Mouse (Mus musculus): Measurements from ENCODE around the gene Cenps. TPM values are rescaled to one million over a fixed set of nuclear protein-coding genes. Genes with fewer than 3 reads are reported as not detected.

The Cenps gene
- polyA plus RNA-seq, 1 experiment from 2014 or later: 35.5 TPM

GRCm38 (mm10) chr4:149163196-149163595, 25.8 kb upstream of the Cenps start:
- Histone ChIP-seq H3K36me3 (ENCODE audit: control insufficient read depth, insufficient read depth, low read length) (peaks cover 21% of the 10 kb centered on the region), H3K9ac (ENCODE audit: low read length) (no peak overlapping the region), H3K27ac (ENCODE audit: low read length) (no peak overlapping the region), H3K4me3 (ENCODE audit: low read length) (no peak overlapping the region), H3K27me3 (ENCODE audit: control insufficient read depth, insufficient read depth, low read depth, low read length) (no peaks in the 10 kb centered on the region), H3K9me3 (ENCODE audit: control insufficient read depth, low read length) (no peaks in the 10 kb centered on the region), H3K4me1 (replicated peaks; ENCODE audit: control insufficient read depth, insufficient read depth, low read length) (peaks cover 8% of the 10 kb centered on the region), H3K4me2 (ENCODE audit: low read depth, low read length) (no peak overlapping the region)
- 63% methylated on average over 1 of the region's 1 CpGs for WGBS
- ATAC-seq (ENCODE audit: low read depth): no peak

DNA sequence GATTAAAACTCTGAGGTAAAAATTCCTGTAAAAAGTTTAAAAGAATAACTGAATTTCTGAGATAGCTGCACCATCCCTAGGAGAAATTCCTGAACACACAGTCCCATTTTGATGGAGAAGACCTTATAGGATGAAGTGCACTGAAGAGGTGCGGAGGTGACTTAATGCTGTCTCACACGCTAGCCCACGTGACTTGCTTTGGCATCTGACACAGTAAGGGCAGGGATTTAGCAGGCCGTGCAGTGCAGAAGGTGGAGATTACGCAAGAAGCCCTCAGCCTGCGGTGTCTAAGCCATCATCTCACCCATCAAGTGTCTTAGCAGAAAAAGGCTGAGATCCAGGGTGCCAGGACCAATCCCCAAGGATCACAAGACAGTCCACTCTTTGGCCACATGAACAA, 23.7 kb upstream of the Cenps start:
- Histone ChIP-seq H3K27ac (ENCODE audit: low read length) (no peak overlapping the region), H3K27me3 (ENCODE audit: control insufficient read depth, insufficient read depth, low read depth, low read length) (no peaks in the 10 kb centered on the region), H3K4me3 (ENCODE audit: low read length) (no peak overlapping the region), H3K36me3 (ENCODE audit: control insufficient read depth, insufficient read depth, low read length) (peaks cover 37% of the 10 kb centered on the region), H3K4me2 (ENCODE audit: low read depth, low read length) (no peak overlapping the region), H3K9ac (ENCODE audit: low read length) (no peak overlapping the region), H3K4me1 (replicated peaks; ENCODE audit: control insufficient read depth, insufficient read depth, low read length) (peaks cover 8% of the 10 kb centered on the region), H3K9me3 (ENCODE audit: control insufficient read depth, low read length) (no peaks in the 10 kb centered on the region)
- WGBS: 84% methylated on average over 6 of the region's 6 CpGs
- ATAC-seq (ENCODE audit: low read depth): no peak

DNA sequence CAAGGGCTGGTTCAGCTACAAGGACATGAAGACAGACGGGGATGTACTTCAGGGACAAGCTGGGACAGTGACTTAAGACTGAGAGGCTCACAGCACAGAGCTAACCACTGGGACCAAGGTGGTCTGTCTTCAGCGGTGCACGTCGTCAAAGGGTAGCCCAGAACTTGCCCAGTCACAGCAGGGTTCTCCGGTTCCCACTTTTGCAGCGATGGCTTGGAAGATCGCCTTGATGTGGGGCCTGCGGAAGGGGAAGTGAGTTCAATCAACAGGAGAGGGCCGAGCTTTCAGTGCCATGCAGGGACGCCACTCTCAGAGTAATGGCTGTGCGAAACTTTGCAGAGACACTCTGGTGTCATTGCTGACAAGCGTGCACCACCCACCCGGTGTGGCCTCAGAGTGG, 22.5 kb upstream of the Cenps start:
- Histone ChIP-seq H3K9ac (ENCODE audit: low read length) (no peak overlapping the region), H3K27me3 (ENCODE audit: control insufficient read depth, insufficient read depth, low read depth, low read length) (no peaks in the 10 kb centered on the region), H3K4me1 (replicated peaks; ENCODE audit: control insufficient read depth, insufficient read depth, low read length) (no peaks in the 10 kb centered on the region), H3K27ac (ENCODE audit: low read length) (no peak overlapping the region), H3K4me3 (ENCODE audit: low read length) (no peak overlapping the region), H3K4me2 (ENCODE audit: low read depth, low read length) (no peak overlapping the region), H3K36me3 (ENCODE audit: control insufficient read depth, insufficient read depth, low read length) (peaks cover 50% of the 10 kb centered on the region), H3K9me3 (ENCODE audit: control insufficient read depth, low read length) (no peaks in the 10 kb centered on the region)
- ATAC-seq (ENCODE audit: low read depth): no peak
- WGBS: 86% methylated on average over 13 of the region's 13 CpGs

DNA sequence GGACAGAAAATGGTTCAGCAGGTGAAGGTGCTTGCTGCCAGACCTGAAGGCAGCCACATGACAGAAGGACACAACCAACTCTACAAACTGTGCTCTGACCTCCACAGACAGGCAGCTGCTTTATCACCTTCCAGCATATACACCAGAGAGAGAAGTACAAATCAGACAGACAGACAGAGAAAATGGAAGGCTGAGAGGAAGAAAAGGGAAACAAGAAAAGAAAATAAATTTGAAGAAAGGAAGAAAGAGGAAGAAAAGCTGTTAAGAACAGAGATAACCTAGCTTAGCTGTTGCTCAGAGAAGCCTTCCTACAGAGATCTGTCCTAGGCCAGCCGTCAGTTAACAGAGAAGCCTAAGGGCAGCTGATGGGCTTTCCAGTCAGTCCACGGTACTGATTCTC, 21.8 kb upstream of the Cenps start:
- H3K4me3 ChIP-seq (ENCODE audit: low read length): no peak overlapping the region
- no peak overlapping the region for H3K4me2 ChIP-seq (ENCODE audit: low read depth, low read length)
- no peaks in the 10 kb centered on the region for H3K9me3 ChIP-seq (ENCODE audit: control insufficient read depth, low read length)
- peaks cover 55% of the 10 kb centered on the region for H3K36me3 ChIP-seq (ENCODE audit: control insufficient read depth, insufficient read depth, low read length)
- 85% methylated on average over 2 of the region's 2 CpGs for WGBS
- no peak for ATAC-seq (ENCODE audit: low read depth)
- H3K9ac ChIP-seq (ENCODE audit: low read length): no peak overlapping the region
- no peaks in the 10 kb centered on the region for H3K27me3 ChIP-seq (ENCODE audit: control insufficient read depth, insufficient read depth, low read depth, low read length)
- H3K4me1 ChIP-seq (replicated peaks; ENCODE audit: control insufficient read depth, insufficient read depth, low read length): no peaks in the 10 kb centered on the region
- H3K27ac ChIP-seq (ENCODE audit: low read length): no peak overlapping the region

GRCm38 (mm10) chr4:149157415-149157973, 20.1 kb upstream of the Cenps start:
- 89% methylated on average over 8 of the region's 8 CpGs for WGBS
- H3K9me3 ChIP-seq (ENCODE audit: control insufficient read depth, low read length): no peaks in the 10 kb centered on the region
- no peak overlapping the region for H3K4me2 ChIP-seq (ENCODE audit: low read depth, low read length)
- no peak overlapping the region for H3K27ac ChIP-seq (ENCODE audit: low read length)
- no peak for ATAC-seq (ENCODE audit: low read depth)
- peaks cover 72% of the 10 kb centered on the region for H3K36me3 ChIP-seq (ENCODE audit: control insufficient read depth, insufficient read depth, low read length)
- H3K27me3 ChIP-seq (ENCODE audit: control insufficient read depth, insufficient read depth, low read depth, low read length): no peaks in the 10 kb centered on the region
- H3K9ac ChIP-seq (ENCODE audit: low read length): no peak overlapping the region
- no peak overlapping the region for H3K4me3 ChIP-seq (ENCODE audit: low read length)
- no peaks in the 10 kb centered on the region for H3K4me1 ChIP-seq (replicated peaks; ENCODE audit: control insufficient read depth, insufficient read depth, low read length)

DNA sequence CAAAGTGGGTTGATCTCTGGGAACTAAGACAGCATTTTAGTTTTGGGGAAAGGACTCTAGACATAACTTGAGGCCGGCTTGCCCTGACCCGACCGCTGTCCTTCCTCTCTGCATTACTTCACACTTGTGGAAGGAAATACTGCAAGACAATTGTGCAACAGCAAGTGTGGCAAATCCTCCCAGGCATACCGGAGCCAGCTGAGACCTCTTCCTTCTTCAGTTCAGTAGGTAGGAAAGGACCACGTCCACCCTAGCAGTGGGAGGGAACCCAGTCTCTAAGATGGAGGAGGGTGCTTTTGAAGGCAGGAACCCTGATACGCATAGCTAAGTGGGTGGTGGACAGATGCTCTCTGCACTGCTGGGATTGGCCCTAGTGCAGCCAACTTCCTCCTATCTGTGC, 18.3 kb upstream of the Cenps start:
- no peak overlapping the region for H3K4me3 ChIP-seq (ENCODE audit: low read length)
- ATAC-seq (ENCODE audit: low read depth): no peak
- H3K9ac ChIP-seq (ENCODE audit: low read length): no peak overlapping the region
- no peaks in the 10 kb centered on the region for H3K27me3 ChIP-seq (ENCODE audit: control insufficient read depth, insufficient read depth, low read depth, low read length)
- H3K4me2 ChIP-seq (ENCODE audit: low read depth, low read length): no peak overlapping the region
- no peaks in the 10 kb centered on the region for H3K9me3 ChIP-seq (ENCODE audit: control insufficient read depth, low read length)
- no peaks in the 10 kb centered on the region for H3K4me1 ChIP-seq (replicated peaks; ENCODE audit: control insufficient read depth, insufficient read depth, low read length)
- 90% methylated on average over 6 of the region's 6 CpGs for whole genome bisulfite sequencing
- H3K36me3 ChIP-seq (ENCODE audit: control insufficient read depth, insufficient read depth, low read length): peaks cover 80% of the 10 kb centered on the region
- no peak overlapping the region for H3K27ac ChIP-seq (ENCODE audit: low read length)

DNA sequence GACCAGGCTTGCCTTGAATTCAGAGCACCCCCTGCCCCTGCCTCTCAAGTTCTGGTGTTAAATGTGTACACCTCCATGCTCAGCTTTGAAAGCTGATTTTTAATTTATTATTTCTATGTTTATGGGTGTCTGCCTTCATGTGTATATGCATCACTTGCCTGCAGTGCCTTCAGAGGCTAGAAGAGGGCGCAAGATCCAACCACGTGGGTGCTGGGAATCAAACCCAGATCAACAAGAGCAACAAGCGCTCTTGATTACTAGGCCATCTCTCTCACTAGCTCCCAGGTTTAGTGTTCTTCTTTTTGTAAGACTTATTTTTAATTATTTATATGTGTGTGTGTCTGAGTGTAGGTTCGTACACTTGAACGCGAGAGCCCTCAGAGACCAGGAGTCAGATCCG, 17.4 kb upstream of the Cenps start:
- H3K27me3 ChIP-seq (ENCODE audit: control insufficient read depth, insufficient read depth, low read depth, low read length): no peaks in the 10 kb centered on the region
- H3K9ac ChIP-seq (ENCODE audit: low read length): no peak overlapping the region
- H3K9me3 ChIP-seq (ENCODE audit: control insufficient read depth, low read length): no peaks in the 10 kb centered on the region
- no peak overlapping the region for H3K4me2 ChIP-seq (ENCODE audit: low read depth, low read length)
- no peaks in the 10 kb centered on the region for H3K4me1 ChIP-seq (replicated peaks; ENCODE audit: control insufficient read depth, insufficient read depth, low read length)
- peaks cover 78% of the 10 kb centered on the region for H3K36me3 ChIP-seq (ENCODE audit: control insufficient read depth, insufficient read depth, low read length)
- no peak for ATAC-seq (ENCODE audit: low read depth)
- 97% methylated on average over 7 of the region's 7 CpGs for WGBS
- no peak overlapping the region for H3K4me3 ChIP-seq (ENCODE audit: low read length)
- H3K27ac ChIP-seq (ENCODE audit: low read length): no peak overlapping the region

GRCm38 (mm10) chr4:149150721-149151120, 13.3 kb upstream of the Cenps start:
- Histone ChIP-seq H3K9me3 (ENCODE audit: control insufficient read depth, low read length) (no peaks in the 10 kb centered on the region), H3K36me3 (ENCODE audit: control insufficient read depth, insufficient read depth, low read length) (peaks cover 51% of the 10 kb centered on the region), H3K27me3 (ENCODE audit: control insufficient read depth, insufficient read depth, low read depth, low read length) (no peaks in the 10 kb centered on the region), H3K9ac (ENCODE audit: low read length) (no peak overlapping the region), H3K4me3 (ENCODE audit: low read length) (no peak overlapping the region), H3K4me1 (replicated peaks; ENCODE audit: control insufficient read depth, insufficient read depth, low read length) (peaks cover 3% of the 10 kb centered on the region; the same call in 1 of the 2 replicates), H3K4me2 (ENCODE audit: low read depth, low read length) (no peak overlapping the region), H3K27ac (ENCODE audit: low read length) (no peak overlapping the region)
- 91% methylated on average over 11 of the region's 11 CpGs for WGBS
- ATAC-seq (ENCODE audit: low read depth): no peak

GRCm38 (mm10) chr4:149150256-149150655, 12.8 kb upstream of the Cenps start:
- ATAC-seq (ENCODE audit: low read depth): no peak
- Histone ChIP-seq H3K27ac (ENCODE audit: low read length) (no peak overlapping the region), H3K27me3 (ENCODE audit: control insufficient read depth, insufficient read depth, low read depth, low read length) (no peaks in the 10 kb centered on the region), H3K4me2 (ENCODE audit: low read depth, low read length) (no peak overlapping the region), H3K9ac (ENCODE audit: low read length) (no peak overlapping the region), H3K4me3 (ENCODE audit: low read length) (no peak overlapping the region), H3K9me3 (ENCODE audit: control insufficient read depth, low read length) (no peaks in the 10 kb centered on the region), H3K36me3 (ENCODE audit: control insufficient read depth, insufficient read depth, low read length) (peaks cover 46% of the 10 kb centered on the region), H3K4me1 (replicated peaks; ENCODE audit: control insufficient read depth, insufficient read depth, low read length) (peaks cover 3% of the 10 kb centered on the region; the same call in 1 of the 2 replicates)
- 76% methylated on average over 11 of the region's 11 CpGs for WGBS

DNA sequence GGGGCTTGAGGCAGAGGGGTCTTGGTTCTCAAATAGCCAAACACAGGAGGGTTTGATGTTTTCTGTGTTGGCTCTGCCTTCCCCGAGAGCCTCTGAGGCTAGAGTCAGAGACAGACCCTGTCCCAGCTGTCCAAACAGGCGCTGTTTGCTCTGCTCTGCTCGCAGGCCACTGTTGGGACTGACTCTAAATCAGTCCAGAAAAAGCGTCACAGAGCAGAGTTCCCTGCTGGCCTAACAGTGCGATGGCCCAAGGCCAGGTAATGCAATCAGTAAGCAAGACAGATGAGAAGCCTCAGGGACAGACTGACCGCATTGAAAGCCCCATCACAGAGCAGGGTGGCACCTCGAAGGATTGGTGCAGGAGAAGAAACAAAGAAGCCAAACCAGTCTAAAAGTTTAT, 12.2 kb upstream of the Cenps start:
- Histone ChIP-seq H3K27me3 (ENCODE audit: control insufficient read depth, insufficient read depth, low read depth, low read length) (no peaks in the 10 kb centered on the region), H3K36me3 (ENCODE audit: control insufficient read depth, insufficient read depth, low read length) (peaks cover 40% of the 10 kb centered on the region), H3K4me1 (replicated peaks; ENCODE audit: control insufficient read depth, insufficient read depth, low read length) (peaks cover 3% of the 10 kb centered on the region; the same call in 1 of the 2 replicates), H3K9me3 (ENCODE audit: control insufficient read depth, low read length) (no peaks in the 10 kb centered on the region), H3K27ac (ENCODE audit: low read length) (no peak overlapping the region), H3K4me2 (ENCODE audit: low read depth, low read length) (no peak overlapping the region), H3K9ac (ENCODE audit: low read length) (no peak overlapping the region), H3K4me3 (ENCODE audit: low read length) (no peak overlapping the region)
- 43% methylated on average over 7 of the region's 7 CpGs for WGBS
- no peak for ATAC-seq (ENCODE audit: low read depth)
